Mouse (Mus musculus) midbrain, postnatal 0 days (tissue): ENCODE results near the gene Opn1sw. TPM values are rescaled to one million over a fixed set of nuclear protein-coding genes. Genes with fewer than 3 reads are reported as not detected.

Experiments
- ATAC-seq: fragments of 200-750 bp; cut with Nextera tagmentation; 2 replicates; pipeline ENCODE4 v1.8.0; 2017; ENCODE audit warnings: moderate number of reproducible peaks, mild to moderate bottlenecking, moderate TSS enrichment, moderate library complexity; ENCODE audit not compliant: low FRiP score
- DNase-seq: peaks from one replicate; pipeline ENCODE4 v3.0.0-alpha.2; 2015; ENCODE audit warnings: low spot score
- H3K27ac ChIP-seq: fragments of 300-500 bp; sonication (generic); 2 replicates; pipeline ENCODE4 v1.5.1; 2014; ENCODE audit warnings: low read depth, mild to moderate bottlenecking, low read length, mixed read lengths
- H3K27me3 ChIP-seq: fragments of 300-500 bp; sonication (generic); 2 replicates; pipeline ENCODE4 v1.6.1; 2014; ENCODE audit warnings: low read length, control low read depth, mixed read lengths; ENCODE audit not compliant: insufficient read depth
- H3K36me3 ChIP-seq: fragments of 300-500 bp; sonication (generic); 2 replicates; pipeline ENCODE4 v1.6.1; 2014; ENCODE audit warnings: low read length, control low read depth, mixed read lengths; ENCODE audit not compliant: insufficient read depth
- H3K4me1 ChIP-seq: fragments of 300-500 bp; sonication (generic); 2 replicates; pipeline ENCODE4 v1.6.1; 2014; ENCODE audit warnings: mild to moderate bottlenecking, control low read depth, antibody characterized with exemption, low read length, mixed read lengths; ENCODE audit not compliant: insufficient read depth
- H3K4me2 ChIP-seq: fragments of 300-500 bp; sonication (generic); 2 replicates; pipeline ENCODE4 v1.6.1; 2014; ENCODE audit warnings: low read depth, mild to moderate bottlenecking, low read length, mixed read lengths; ENCODE audit not compliant: poor library complexity, severe bottlenecking
- H3K4me3 ChIP-seq: fragments of 300-500 bp; sonication (generic); 2 replicates; pipeline ENCODE4 v1.5.1; 2014; ENCODE audit warnings: low read depth, mild to moderate bottlenecking, low read length, moderate library complexity
- H3K9ac ChIP-seq: fragments of 300-500 bp; sonication (generic); replicated peaks from 2 replicates; pipeline ENCODE4 v1.6.1; 2014; ENCODE audit warnings: mild to moderate bottlenecking, low read length, moderate library complexity, mixed read lengths; ENCODE audit not compliant: poor library complexity, severe bottlenecking
- H3K9me3 ChIP-seq: fragments of 300-500 bp; sonication (generic); 2 replicates; pipeline ENCODE4 v1.6.1; 2016; ENCODE audit warnings: low read length, control low read depth
- CTCF ChIP-seq: IDR thresholded peaks from 2 replicates; pipeline ENCODE4 v1.5.1; 2016; ENCODE audit warnings: antibody characterized with exemption, mild to moderate bottlenecking
- WGBS: fragments of 180-500 bp; shearing (Covaris S2); extraction: QIAGEN DNeasy Blood & Tissue Kit; methylation state at CpG from one replicate; pipeline ENCODE4 v1.1.7; 2014; 5-methylcytosine and 5-hydroxymethylcytosine counted together
- polyA plus RNA-seq: library from polyadenylated mRNA; unstranded; fragments of >200 nt; fragmentation: Nextera tagmentation; extraction: Ambion mirVana; gene quantifications from 2 replicates; pipeline ENCODE4 v1.2.1, GENCODE M21; 2015
- total RNA-seq: library from RNA; depleted of rRNA; stranded (reverse); fragments of >200 nt; gene quantifications from 2 replicates; pipeline ENCODE4 v1.2.3, GENCODE M21; 2014

The Opn1sw gene
- total and polyA plus RNA-seq, 2 experiments from 2014 or later: 0.11 to 0.56 TPM

DNA sequence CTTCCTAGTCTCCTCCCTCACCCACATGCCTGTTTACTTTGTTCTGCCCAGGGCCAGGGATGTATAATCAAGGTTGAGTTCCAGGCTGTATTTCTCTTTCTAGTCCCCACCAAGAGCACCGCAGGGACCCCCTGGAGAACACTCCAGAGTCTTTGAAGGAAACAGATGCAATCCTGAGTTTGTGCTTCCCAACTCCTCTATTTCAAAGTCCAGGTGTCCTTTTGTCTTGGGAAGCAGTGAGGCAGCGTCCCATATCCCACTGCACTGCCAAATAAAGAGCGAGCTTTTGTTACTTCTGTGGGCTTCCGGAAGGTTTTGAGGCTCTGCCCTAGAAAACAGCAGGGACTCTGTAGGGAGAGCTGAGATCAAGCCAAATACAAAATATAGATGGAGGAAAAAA is 11.6 kb upstream of the Opn1sw start:
- Histone ChIP-seq H3K4me1 (peaks cover 4% of the 10 kb centered on the region; the same call in 1 of the 2 replicates), H3K4me2 (no peak overlapping the region), H3K36me3 (no peaks in the 10 kb centered on the region), H3K27me3 (no peaks in the 10 kb centered on the region), H3K9ac (no peak overlapping the region), H3K9me3 (no peaks in the 10 kb centered on the region), H3K27ac (no peak overlapping the region), H3K4me3 (no peak overlapping the region)
- DNase-seq (no peak), ATAC-seq (no peak)
- WGBS: 73% methylated on average over 4 of the region's 4 CpGs
- no peak for TF ChIP-seq CTCF

DNA sequence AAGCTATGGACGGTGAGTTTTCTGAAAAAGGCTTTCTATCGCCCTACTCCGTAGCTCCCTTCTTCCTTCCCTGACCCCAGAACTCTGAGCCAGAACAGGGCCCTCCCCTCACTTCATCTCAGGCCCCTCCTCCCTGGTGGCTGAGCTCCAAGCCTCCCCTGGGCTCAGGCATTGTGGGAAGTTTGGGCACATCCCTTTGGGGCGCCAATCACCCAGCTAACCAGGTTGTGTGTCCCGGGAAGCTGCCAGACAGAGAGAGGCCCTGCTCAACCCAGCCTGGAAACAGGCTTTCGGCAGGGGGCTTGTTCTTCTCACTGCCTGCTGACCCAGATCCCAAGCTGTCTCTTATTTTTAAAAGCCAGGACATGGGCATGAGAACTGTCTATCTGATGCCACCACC is 9.3 kb upstream of the Opn1sw start:
- H3K27ac ChIP-seq: peak overlapping the region; percentile 47
- H3K27me3 ChIP-seq: no peaks in the 10 kb centered on the region
- H3K36me3 ChIP-seq: no peaks in the 10 kb centered on the region
- H3K4me1 ChIP-seq: peaks cover 4% of the 10 kb centered on the region; the same call in 1 of the 2 replicates
- peak overlapping the region; percentile 90 for H3K4me2 ChIP-seq
- WGBS: 7% methylated on average over 6 of the region's 6 CpGs
- no peaks in the 10 kb centered on the region for H3K9me3 ChIP-seq
- H3K9ac ChIP-seq: no peak overlapping the region
- ATAC-seq (peak; percentile 49; the same call in 1 of the 2 replicates), DNase-seq (peak; percentile 63)
- peak overlapping the region; percentile 72 for H3K4me3 ChIP-seq
- 0 out of 2 replicates have a peak, but pooled peaks have one; percentile 0 for TF ChIP-seq CTCF

DNA sequence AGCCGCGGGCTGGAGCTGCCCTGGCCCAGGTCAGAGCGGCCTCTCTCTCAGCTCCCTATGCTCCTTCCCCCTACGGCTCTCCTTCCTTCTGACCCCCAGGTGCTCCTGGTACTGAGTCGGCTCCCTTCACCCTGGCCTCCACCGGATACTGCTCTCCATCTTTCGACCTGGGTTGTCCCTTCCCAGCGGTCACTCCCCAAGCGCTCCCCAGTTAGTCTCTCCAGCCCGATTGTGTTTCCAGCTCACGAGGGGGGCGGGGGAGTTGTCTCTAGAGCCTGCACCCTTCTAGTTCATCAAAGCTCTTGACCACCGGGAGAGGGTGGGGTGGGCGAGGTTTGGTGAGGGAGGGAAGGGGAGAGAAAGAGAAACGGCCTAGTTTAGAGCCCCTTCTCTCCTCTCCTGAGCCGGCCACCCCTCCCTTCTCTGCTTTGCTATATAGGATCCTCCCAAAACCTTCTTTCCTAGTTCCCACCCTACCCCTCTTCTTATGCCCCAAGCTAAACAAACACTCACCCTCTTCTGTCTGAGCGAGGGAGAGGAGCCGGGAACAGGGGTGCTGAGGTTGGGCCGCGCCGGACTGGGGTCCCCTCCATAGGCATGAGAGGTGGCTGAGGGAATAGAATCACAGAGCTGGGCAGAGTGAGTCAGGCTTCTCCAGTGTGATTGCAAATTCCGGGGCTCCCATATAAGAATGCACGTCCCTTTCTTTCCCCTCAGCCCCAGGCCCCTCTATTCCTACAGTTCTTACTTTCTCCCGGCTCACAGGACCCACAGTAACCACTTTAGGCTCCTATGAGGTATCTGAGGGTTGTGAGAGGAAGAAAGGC is 8.7 kb upstream of the Opn1sw start:
- peak overlapping the region; percentile 47 for H3K27ac ChIP-seq
- DNase-seq: no peak
- H3K4me3 ChIP-seq: peak overlapping the region; percentile 72
- TF ChIP-seq CTCF: no peak
- peak overlapping the region; percentile 90 for H3K4me2 ChIP-seq
- peak overlapping the region; percentile 64 for H3K9ac ChIP-seq
- peak; percentile 68 for ATAC-seq
- 1% methylated on average over 23 of the region's 24 CpGs for WGBS
- H3K4me1 ChIP-seq: peaks cover 4% of the 10 kb centered on the region; the same call in 1 of the 2 replicates
- H3K9me3 ChIP-seq: no peaks in the 10 kb centered on the region
- H3K27me3 ChIP-seq: no peaks in the 10 kb centered on the region
- H3K36me3 ChIP-seq: no peaks in the 10 kb centered on the region

DNA sequence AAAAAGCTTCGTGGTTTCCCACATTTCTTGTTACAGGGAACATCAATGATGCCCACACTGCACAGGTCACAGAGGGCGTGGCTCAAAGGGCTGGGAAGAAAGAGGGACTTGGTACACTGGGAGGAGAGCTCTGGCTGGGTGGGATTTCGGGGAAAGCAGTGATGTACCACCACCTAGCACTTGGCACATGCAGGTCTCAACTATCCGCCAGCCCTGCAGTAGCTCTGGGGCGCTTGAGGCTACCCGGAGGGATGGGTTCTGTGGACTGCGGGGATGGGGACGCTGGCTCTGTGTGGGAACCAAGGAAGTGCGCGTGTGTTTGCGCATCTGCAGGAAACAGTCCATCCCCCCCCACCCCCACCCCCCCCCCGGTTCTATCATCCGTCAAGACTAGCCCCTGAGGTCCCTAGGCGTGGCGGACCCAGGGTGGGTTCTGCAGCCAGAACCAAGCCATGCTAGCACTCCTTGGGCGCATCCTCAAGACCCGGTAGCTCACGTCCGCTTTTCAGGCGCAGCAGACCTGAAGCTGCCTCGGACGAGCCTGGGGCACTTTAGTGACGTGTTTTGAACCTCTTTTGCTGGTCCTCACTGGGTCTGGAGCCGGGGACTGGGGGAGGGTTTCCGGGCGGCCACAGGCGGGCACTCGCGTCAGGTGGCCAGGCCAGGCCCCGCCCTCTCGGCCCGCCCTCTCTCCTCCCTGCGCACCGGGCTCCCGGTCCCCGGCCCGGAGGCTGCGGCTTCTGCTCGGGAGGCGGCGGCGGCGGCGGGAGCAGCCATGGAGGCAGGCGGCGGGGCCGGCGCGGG is 7.8 kb upstream of the Opn1sw start, which contains the start of gene Ccdc136:
Ccdc136 (plus strand) TSS at position 400 of the 804 bp plus-strand sequence.
- Histone ChIP-seq H3K4me1 (peaks cover 4% of the 10 kb centered on the region; the same call in 1 of the 2 replicates), H3K27ac (peak within 1 kb of the TSS; percentile 47)

DNA sequence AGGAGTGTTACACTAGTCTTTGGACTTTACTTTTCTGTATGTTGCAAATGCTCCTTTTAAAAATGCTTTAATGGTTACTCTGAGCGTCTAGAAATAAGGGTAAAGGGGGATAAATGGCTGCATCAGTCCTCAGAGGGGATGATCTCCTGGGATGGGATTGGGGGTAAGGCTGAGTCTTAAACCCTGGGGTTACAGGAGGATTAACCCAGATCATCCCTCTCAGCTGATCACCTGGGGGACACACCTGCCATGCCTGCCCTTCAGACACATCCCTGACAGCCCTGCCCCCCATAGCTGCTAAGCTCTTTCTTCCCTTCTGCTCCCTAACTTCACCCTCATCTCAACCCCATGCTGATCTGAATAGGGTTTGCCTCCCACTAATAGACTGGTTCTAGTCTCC is 6.0 kb upstream of the Opn1sw start:
- H3K36me3 ChIP-seq: no peaks in the 10 kb centered on the region
- H3K27me3 ChIP-seq: no peaks in the 10 kb centered on the region
- no peaks in the 10 kb centered on the region for H3K9me3 ChIP-seq
- H3K9ac ChIP-seq: no peak overlapping the region
- H3K4me2 ChIP-seq: no peak overlapping the region
- no peak overlapping the region for H3K4me3 ChIP-seq
- no peak overlapping the region for H3K27ac ChIP-seq
- H3K4me1 ChIP-seq: peaks cover 4% of the 10 kb centered on the region; the same call in 1 of the 2 replicates
- TF ChIP-seq CTCF: no peak
- 67% methylated on average over 1 of the region's 1 CpGs for WGBS
- DNase-seq (no peak), ATAC-seq (no peak)

More for the DNA sequence above, 7.8 kb upstream of the Opn1sw start, which contains the start of gene Ccdc136:
- H3K4me3 ChIP-seq: peak within 1 kb of the TSS; percentile 72
- H3K9ac ChIP-seq: peak within 1 kb of the TSS; percentile 64
- WGBS: 1% methylated on average over 38 of the region's 49 CpGs
- peak; percentile 70 for DNase-seq
- H3K27me3 ChIP-seq: no peaks in the 10 kb centered on the region
- no peak for TF ChIP-seq CTCF
- no peaks in the 10 kb centered on the region for H3K9me3 ChIP-seq
- peak; percentile 87 for ATAC-seq
- no peaks in the 10 kb centered on the region for H3K36me3 ChIP-seq
- peak within 1 kb of the TSS; percentile 90 for H3K4me2 ChIP-seq
